Mouse (Mus musculus) cerebellum, adult 2 months (tissue): ENCODE data around the gene Bpifb4.

Experiments used
- CTCF ChIP-seq: fragments of 200-500 bp; IDR thresholded peaks from 2 replicates; pipeline ENCODE4 v1.5.1; 2011; ENCODE audit warnings: low read depth, mild to moderate bottlenecking, control low read depth, low read length, moderate library complexity, borderline replicate concordance; ENCODE audit not compliant: insufficient read depth
- POLR2A ChIP-seq: fragments of 200-500 bp; IDR thresholded peaks from 2 replicates; pipeline ENCODE4 v1.6.1; 2011; ENCODE audit warnings: low read length, control low read depth, borderline replicate concordance; ENCODE audit not compliant: insufficient read depth

- no peak for TF ChIP-seq CTCF
- TF ChIP-seq POLR2A, result no peak
Measured at GRCm38 (mm10) chr2:154005734-154006133, 67.7 kb downstream of the Bpifb4 start.
